Mouse (Mus musculus) spleen, embryonic (tissue): ENCODE measurements around the gene AI481877.

ENCODE experiments used
- CTCF ChIA-PET: fragments of 350-600 bp; sonication (Branson Sonifier 250); formaldehyde crosslinking; loops from one replicate; lab custom pipeline; 2022; lab: Charles Lee

Gene AI481877

DNA sequence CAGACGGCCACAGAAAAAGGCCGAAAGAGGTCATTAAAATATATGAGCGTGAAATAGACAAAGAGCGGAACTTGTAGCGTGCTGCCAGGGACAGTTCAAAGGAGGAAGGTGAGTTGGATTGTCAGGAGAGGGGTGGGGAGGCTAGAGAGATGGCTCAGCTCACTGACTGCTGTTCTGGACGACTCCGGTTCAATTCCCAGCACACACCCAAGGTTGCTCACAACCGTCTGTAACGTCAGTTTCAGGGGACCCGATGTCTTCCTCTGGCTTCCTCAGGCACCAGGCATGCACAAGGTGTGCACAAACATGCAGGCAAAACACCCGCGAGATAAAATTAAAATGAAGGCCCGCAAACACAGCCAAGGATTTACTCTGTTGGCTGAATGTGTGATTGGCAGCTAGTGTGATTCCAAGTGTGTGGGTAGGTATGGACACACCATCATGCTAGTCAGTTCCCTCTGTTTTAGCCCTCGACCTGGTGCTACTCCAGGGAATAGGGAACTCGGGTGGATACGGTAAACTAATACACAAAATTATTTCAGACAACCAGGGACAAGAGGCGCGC, 102.9 kb downstream of the AI481877 start:
- CTCF ChIA-PET: interaction anchor here (0.6 to 1.2 kb wide), 2 partner anchors 9 to 32 kb away, joined by 4 to 7 read pairs; partner anchors contain the start of gene Gm20503

DNA sequence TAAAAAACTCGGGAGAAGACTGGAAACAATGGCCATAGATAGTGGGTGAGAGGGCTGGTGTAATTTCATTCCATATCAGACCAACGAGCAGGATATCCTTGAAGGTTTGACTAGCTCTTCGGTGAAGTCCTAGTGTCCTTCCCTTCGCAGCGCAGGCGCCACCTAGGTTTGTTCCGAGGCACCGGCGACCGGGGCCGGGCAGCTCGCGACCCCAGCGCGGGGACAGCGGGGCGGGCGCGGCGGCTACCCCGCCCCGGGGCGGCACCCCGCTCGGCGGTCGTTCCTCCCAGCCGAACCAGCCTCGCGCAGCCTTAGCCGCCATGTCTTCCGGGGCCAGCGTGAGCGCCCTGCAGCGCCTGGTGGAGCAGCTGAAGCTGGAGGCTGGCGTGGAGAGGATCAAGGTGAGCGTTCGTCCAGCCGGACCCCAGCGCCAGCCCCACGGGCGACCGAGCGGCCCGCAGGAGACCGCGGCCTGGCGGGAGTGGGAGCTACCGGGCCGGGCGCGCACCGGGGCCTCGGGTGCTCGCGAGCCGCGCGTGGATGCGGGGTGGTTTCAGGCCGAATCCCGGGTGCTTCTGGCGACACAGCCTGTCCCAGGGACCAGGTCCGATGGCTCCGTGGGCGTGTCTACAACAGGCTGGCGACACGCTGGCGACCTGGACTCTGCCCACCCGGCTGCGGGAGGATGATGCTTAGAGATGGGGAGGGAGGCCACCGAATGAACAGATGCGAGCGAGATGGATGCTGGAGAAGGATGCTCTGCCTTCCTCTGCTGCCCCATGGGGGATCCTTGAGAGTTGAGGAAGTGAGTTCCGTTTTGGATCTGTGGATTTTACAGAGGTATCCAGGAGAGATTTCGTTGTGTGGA, 103.6 kb downstream of the AI481877 start, which contains the start of gene Gng10:
Gng10 (plus strand) TSS at position 171 of the 868 bp plus-strand sequence.
- CTCF ChIA-PET: interaction anchor here (0.7 to 1.2 kb wide), 2 partner anchors 32 to 41 kb away, joined by 4 to 6 read pairs; partner anchors contain the start of gene Gm20503

DNA sequence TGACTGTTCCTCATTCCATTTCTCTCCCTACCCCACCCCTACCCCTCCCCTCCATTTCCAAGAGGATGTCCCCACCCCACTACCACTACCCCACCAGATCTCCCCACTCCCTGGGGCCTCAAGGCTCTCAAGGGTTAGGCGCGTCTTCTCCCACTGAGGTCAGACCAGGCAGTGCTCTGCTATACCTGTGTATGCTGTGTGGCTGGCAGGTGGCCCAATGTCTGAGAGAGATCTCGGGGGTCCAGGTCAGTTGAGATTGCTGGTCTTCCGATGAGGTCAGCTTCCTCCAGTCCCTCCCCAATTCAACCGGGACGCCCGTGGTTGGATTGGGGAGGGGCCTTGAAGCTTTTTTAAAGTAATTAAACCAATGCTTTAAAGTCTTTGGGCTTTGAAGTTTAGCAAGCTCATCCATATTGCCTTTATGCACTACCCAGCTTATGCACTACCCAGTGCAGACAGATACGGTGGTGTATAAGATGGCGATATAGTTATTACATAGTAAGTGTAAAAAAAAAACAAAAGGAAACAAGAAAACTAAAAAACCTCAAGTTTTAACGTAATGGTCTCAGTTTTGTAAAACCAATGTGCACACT, 104.4 kb downstream of the AI481877 start:
- CTCF ChIA-PET: interaction anchor here (0.7 to 1.2 kb wide), 2 partner anchors 31 to 40 kb away, joined by 4 to 6 read pairs; partner anchors contain the start of gene Gm20503

DNA sequence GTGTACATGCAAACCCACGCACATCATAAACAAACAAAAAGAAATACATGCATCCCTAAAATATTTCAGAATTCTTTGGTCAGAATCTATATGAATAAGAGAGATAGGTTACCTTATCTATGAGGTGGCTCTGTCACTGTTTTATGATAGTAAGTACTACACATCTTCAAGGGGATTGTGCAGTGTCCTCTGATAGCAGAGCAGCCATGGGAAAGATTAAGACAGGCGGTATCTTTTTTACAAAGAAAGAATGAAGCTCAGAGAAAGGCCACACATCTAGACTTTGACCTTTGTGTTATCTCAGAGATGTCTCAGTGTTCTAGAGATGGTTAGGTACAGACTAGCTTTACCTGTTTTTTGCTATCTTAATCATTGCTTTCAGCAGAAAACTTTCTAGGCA, 121.9 kb downstream of the AI481877 start:
- CTCF ChIA-PET: no interaction called here

GRCm38 (mm10) chr4:59015181-59015580, 123.6 kb downstream of the AI481877 start:
- CTCF ChIA-PET: interaction anchor here (0.6 kb wide), 1 partner anchor 18 kb away, joined by 3 read pairs; no protein-coding TSS in a partner anchor

DNA sequence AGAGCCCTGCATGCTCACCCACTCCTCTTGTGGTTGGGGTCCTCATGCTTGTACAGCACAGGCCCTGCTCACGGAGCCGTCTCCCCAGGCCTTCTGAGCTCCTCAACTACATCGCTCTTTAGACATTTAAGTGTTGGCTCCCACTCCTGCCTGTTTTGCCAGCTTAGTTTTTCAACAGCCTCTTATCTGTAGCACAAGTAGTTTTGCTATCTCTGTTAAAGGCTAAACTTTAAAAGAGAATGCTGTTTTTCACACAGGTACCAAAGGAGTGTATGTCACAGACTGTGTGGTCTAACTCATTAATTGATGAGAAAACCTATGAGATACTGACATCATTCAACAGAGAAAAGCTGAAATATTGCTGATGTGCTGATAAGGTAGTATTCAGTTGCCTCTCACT, 127.3 kb downstream of the AI481877 start:
- CTCF ChIA-PET: no interaction called here

DNA sequence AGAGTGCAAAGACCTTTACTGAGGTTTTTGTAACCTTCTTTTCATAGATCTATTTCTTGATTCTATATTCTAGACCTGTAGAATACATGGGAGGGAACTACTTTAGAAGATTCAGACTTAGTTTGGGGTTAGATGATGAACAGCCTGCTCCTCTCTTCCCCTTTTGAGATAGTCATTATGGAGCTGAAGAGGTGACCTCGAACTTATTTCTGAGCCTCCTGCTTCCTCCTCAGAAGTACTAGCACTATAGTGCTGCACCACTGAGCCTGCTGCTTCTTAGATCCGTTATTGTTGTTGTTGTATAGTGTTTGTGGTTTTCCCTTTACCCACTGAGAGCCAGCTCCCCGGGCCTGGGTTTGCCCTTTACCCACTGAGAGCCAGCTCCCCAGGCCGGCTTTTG, 129.1 kb downstream of the AI481877 start:
- CTCF ChIA-PET: no interaction called here

DNA sequence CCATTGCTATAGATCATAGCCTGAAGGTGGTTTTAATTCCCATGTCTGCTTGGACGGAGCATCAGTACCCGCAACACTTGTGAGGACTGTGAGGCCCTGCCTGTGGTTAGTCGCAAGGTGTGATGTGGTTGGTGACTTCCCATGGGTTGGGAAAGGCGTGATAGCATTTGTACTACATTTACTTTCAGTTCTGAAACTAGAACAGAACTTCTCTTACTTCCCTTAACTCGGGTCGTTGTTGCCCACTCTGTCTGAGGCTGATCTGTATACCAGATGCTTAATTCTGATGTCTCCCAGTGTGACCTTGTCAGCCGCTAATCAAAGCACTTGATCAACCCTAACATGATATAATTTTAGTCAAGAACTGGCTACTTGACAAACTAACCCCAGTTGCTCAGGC, 129.6 kb downstream of the AI481877 start:
- CTCF ChIA-PET: no interaction called here

DNA sequence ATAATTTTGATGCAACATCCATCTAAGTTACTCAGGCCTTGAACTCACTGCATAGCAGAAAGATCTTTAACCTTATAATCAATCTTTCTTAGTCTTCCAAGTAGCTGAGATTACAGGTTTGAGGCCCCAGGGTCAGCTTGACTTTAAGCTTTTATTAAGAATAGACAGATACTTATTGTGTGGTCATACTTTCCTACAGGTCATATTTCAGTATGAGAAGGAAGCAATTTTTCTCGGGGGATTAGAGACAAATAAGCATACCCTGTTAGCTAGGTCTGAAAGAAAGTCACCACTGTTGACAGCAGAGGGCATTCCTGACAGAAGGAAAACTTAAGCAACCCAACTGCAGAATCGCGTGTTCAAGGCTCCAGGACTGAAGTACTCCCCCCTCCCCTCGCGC, 130.8 kb downstream of the AI481877 start:
- CTCF ChIA-PET: no interaction called here

DNA sequence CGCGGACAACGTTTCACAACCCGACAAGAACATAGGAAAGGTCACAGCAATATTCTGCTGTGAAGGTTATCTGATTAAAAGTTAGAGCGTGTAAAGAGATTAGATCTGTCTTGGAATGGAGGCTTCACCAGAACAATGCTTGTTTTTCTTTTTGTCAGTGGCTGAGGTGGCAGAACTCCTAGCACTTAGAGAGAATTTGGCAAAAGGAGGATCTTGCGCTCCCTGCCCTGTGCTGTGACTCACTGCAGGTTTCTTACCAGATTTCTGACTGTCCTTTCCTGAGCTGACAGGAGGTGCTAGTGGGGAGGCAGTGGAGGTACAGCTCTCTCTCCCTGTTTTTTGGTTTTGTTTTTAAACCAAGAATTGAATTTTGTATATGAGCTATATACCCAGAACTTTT, 131.8 kb downstream of the AI481877 start:
- CTCF ChIA-PET: no interaction called here

DNA sequence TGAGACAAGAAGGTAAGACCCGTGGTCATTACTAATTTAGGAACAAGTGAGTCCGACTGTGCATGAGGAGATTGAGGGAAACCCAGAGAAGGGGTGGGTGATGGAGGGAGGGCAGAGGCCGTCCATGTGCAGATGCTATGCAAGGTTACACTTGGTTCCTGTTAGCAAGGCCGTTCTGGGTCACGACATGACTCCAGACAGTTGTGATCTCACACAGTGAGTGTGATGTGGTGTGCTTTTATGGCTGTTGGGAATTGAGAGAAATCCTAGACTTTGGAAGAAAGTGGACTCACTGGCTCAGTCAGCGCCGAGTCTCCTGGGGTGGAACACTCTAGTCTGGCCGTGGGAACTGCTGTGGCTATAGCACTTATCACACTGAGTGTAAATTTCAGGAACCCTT, 132.6 kb downstream of the AI481877 start:
- CTCF ChIA-PET: no interaction called here

- CTCF ChIA-PET: interaction anchor here (1.4 kb wide), 1 partner anchor 31 kb away, joined by 4 read pairs; the partner anchor contains the start of gene Gng10
Observed at GRCm38 (mm10) chr4:59003806-59004200, 135.0 kb downstream of the AI481877 start.

DNA sequence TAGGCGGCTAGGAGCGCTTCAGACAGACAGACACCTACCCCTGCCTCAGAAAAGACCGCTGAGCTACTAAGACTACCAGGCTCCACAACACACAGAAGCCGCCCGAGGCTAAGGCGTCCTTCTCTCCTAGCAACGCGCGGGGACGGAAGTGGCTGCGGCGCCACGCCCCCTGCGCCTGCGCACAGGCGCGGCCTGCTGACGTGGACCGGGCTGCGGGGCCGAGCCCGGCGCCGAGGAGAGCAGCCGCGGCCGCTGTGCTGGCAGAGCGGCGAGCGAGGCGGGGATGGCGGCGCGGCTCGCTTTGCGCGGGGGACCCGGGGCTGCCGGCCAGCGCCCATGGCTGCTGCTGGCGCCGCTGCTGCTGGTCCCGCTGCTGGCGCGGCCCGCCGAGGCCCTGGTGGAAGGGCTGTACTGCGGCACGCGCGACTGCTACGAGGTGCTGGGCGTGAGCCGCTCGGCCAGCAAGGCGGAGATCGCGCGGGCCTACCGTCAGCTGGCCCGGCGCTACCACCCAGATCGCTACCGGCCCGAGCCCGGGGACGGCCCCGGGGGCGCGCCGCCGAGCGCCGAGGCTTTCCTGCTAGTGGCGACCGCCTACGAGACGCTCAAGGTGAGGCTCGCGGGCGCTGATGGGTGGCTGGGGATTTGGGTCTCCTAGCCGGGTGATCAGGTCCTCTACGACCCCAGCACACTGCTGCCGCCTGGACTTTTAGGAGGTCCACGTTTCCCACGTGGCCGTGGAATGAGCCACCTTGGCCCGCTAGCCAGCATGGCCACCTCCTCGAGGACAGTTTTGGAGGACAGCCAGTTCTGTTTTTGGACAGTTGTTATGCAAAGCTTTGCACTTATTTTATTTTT, 135.6 kb downstream of the AI481877 start, which contains the start of gene Gm20503:
Gm20503 (plus strand) TSS at position 263 of the 858 bp plus-strand sequence.
- CTCF ChIA-PET: interaction anchor here (1.4 kb wide), 1 partner anchor 32 kb away, joined by 4 read pairs; the partner anchor contains the start of gene Gng10

GRCm38 (mm10) chr4:59000614-59001013, 138.2 kb downstream of the AI481877 start:
- CTCF ChIA-PET: interaction anchor here (0.5 to 1.5 kb wide), 3 partner anchors 15 to 168 kb away, joined by 3 to 16 read pairs (median 4); no protein-coding TSS in a partner anchor

DNA sequence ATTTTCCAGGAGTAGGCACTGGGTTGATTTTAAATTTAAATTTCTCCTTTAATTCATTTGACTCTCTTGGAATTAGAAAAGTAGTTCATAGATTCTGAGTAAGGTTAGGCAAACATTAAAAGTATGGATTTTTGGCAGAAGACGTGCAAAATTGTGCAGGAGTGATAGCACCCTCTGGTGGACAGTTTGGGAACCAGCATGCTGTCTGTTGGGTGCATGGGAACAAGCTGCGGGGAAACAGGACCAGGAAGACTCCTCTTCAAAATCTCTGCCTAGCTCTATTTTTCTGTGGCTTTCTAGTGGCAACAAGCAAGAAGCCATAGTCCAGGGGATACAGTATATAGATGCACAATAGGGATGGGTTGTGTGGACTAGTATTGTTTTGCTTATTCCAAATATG, 139.1 kb downstream of the AI481877 start:
- CTCF ChIA-PET: interaction anchor here (0.6 to 1.5 kb wide), 3 partner anchors 14 to 46 kb away, joined by 3 to 4 read pairs (median 4); no protein-coding TSS in a partner anchor

DNA sequence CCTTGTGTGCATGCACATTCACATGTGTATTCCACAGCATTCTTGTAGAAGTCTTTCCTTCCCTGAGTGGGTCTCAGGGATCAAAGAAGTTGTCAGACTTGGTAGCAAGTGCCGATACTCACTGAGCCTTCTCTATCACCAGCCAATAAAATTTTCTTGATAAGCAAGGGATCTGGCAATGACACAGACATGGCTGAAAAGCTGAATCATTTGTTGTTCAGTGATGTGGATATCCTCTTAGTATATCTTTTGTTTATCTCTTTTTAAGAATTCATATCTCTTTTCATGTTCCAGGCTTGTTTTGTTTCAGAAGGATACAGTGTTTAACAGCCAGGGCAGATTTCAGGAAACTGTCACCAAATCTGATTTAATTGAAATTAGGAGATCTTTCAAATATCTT, 140.1 kb downstream of the AI481877 start:
- CTCF ChIA-PET: interaction anchor here (0.7 to 0.9 kb wide), 2 partner anchors 22 to 501 kb away, joined by 3 read pairs; no protein-coding TSS in a partner anchor

GRCm38 (mm10) chr4:58997081-58997480, 141.7 kb downstream of the AI481877 start:
- CTCF ChIA-PET: interaction anchor here (0.6 kb wide), 1 partner anchor 10 kb away, joined by 4 read pairs; the partner anchor contains the start of gene Ptgr1

GRCm38 (mm10) chr4:58995251-58995693, 143.5 kb downstream of the AI481877 start:
- CTCF ChIA-PET: no interaction called here

DNA sequence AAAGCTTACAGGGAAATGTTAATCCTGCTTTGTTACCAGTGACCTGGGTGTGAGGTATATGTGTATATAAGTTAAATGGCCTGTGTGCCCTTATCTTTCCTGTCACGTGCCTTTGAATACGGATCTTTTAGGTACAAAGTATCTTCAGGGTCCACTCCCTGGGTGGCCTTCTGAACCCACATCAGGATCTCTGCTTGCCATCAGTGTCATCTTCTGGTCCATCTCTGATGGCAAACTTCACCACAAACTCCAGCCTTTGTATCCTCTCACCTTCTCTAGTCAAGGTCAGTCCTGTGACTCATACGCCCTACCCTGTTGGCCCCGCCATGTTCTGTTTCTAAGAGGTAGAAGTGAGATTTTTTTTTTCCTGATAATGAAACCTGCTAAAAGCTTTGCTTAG, 144.0 kb downstream of the AI481877 start, which contains the start of gene Dnajc25:
Dnajc25 (plus strand) TSS at position 301 of the 400 bp plus-strand sequence.
- CTCF ChIA-PET: no interaction called here
